Mouse (Mus musculus) liver, embryonic 13.5 days (tissue): ENCODE data around the gene Gm44790. TPM values are rescaled to one million over a fixed set of nuclear protein-coding genes. Genes with fewer than 3 reads are reported as not detected.
A peak's percentile ranks its signal among the peaks of the same experiment; 100 is the strongest.
"Not testable (repeated sequence)": the region's sequence is repeated elsewhere in the genome, so short reads cannot be mapped to it uniquely, and the experiment has no call there.

Experiments used
- ATAC-seq: fragments of 200-750 bp; cut with Nextera tagmentation; 2 replicates; pipeline ENCODE4 v1.8.0; 2017; ENCODE audit warnings: low read depth, mild to moderate bottlenecking, moderate number of reproducible peaks, moderate library complexity
- DNase-seq: peaks from one replicate; pipeline ENCODE4 v3.0.0; 2022
- H3K27ac ChIP-seq: fragments of 300-500 bp; sonication (generic); 2 replicates; pipeline ENCODE4 v1.5.1; 2015; ENCODE audit warnings: moderate library complexity, mild to moderate bottlenecking, inconsistent platforms
- H3K27me3 ChIP-seq: fragments of 300-500 bp; sonication (generic); 2 replicates; pipeline ENCODE4 v1.6.1; 2015; ENCODE audit warnings: mild to moderate bottlenecking, inconsistent platforms
- H3K36me3 ChIP-seq: fragments of 300-500 bp; sonication (generic); 2 replicates; pipeline ENCODE4 v1.6.1; 2015; ENCODE audit warnings: mild to moderate bottlenecking, inconsistent platforms
- H3K4me1 ChIP-seq: fragments of 300-500 bp; sonication (generic); replicated peaks from 2 replicates; pipeline ENCODE4 v1.6.1; 2015; ENCODE audit warnings: inconsistent platforms
- H3K4me2 ChIP-seq: fragments of 300-500 bp; sonication (generic); 2 replicates; pipeline ENCODE4 v1.6.1; 2015; ENCODE audit warnings: inconsistent platforms, mild to moderate bottlenecking, moderate library complexity
- H3K4me3 ChIP-seq: fragments of 300-500 bp; sonication (generic); replicated peaks from 2 replicates; pipeline ENCODE4 v1.5.1; 2015; ENCODE audit warnings: mild to moderate bottlenecking, inconsistent platforms
- H3K9ac ChIP-seq: fragments of 300-500 bp; sonication (generic); 2 replicates; pipeline ENCODE4 v1.6.1; 2015; ENCODE audit warnings: mild to moderate bottlenecking, inconsistent platforms
- H3K9me3 ChIP-seq: fragments of 300-500 bp; sonication (generic); replicated peaks from 2 replicates; pipeline ENCODE4 v1.6.1; 2016; ENCODE audit warnings: inconsistent platforms
- WGBS: fragments of 180-500 bp; shearing (Covaris S2); methylation state at CpG from one replicate; pipeline ENCODE4 v1.1.7; 2015; ENCODE audit not compliant: insufficient replicate concordance; 5-methylcytosine and 5-hydroxymethylcytosine counted together
- polyA plus RNA-seq: library from polyadenylated mRNA; unstranded; fragments of >200 nt; fragmentation: Nextera tagmentation; extraction: Ambion mirVana; gene quantifications from 2 replicates; pipeline ENCODE4 v1.2.1, GENCODE M21; 2015

Gene Gm44790
- not detected in 2 replicates for polyA plus RNA-seq

DNA sequence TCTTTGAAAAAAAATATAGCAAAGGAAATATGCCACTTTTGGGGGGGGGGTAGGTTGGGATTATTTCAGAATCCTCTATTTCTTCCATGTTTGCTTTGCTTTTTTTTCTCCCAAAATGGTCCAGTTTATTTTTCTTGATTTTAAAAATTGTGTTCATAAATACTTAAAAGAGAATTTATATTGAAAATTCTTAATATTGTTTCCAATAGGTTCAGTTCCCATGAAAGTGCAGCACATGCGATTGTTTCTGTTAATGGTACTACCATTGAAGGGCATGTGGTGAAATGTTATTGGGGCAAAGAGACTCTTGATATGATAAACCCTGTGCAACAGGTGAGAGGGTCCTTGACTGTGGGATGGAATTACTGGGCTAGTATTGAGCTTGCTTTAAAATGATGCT lies at the start of gene Gm44790:
Gene Gm44790 (plus strand): TSS at position 301 of the 400 bp plus-strand sequence.
- DNase-seq = no peak
- WGBS = 88% methylated on average over 1 of the region's 1 CpGs
- no peaks in the 10 kb centered on the region for H3K27me3 ChIP-seq
- ATAC-seq = no peak
- no peaks in the 10 kb centered on the region for H3K4me1 ChIP-seq
- H3K4me3 ChIP-seq = no peak within 1 kb of the TSS
- H3K9me3 ChIP-seq = no peaks in the 10 kb centered on the region
- no peak within 1 kb of the TSS for H3K9ac ChIP-seq
- no peak within 1 kb of the TSS for H3K4me2 ChIP-seq
- H3K27ac ChIP-seq = no peak within 1 kb of the TSS
- peaks cover 54% of the 10 kb centered on the region for H3K36me3 ChIP-seq

GRCm38 (mm10) chr6:86378341-86378740 lies 48.1 kb upstream of the Gm44790 start:
- DNase-seq = no peak
- no peaks in the 10 kb centered on the region for H3K9me3 ChIP-seq
- 82% methylated on average over 3 of the region's 3 CpGs for WGBS
- H3K4me2 ChIP-seq = no peak overlapping the region
- H3K9ac ChIP-seq = no peak overlapping the region
- ATAC-seq = no peak
- H3K36me3 ChIP-seq = peaks cover 61% of the 10 kb centered on the region
- H3K27me3 ChIP-seq = no peaks in the 10 kb centered on the region
- no peak overlapping the region for H3K4me3 ChIP-seq
- H3K27ac ChIP-seq = no peak overlapping the region
- H3K4me1 ChIP-seq = peaks cover 4% of the 10 kb centered on the region

- not testable (repeated sequence) for DNase-seq, H3K9ac ChIP-seq, H3K9me3 ChIP-seq, H3K4me2 ChIP-seq, H3K27ac ChIP-seq, H3K4me3 ChIP-seq, H3K27me3 ChIP-seq
- Histone ChIP-seq H3K36me3 (peaks cover 45% of the 10 kb centered on the region), H3K4me1 (peaks cover 14% of the 10 kb centered on the region)
- 55% methylated on average over 8 of the region's 8 CpGs for WGBS
- peak; percentile 37; the same call in 1 of the 2 replicates for ATAC-seq
These were observed 46.3 kb upstream of the Gm44790 start for GRCm38 (mm10) chr6:86380112-86380511.

DNA sequence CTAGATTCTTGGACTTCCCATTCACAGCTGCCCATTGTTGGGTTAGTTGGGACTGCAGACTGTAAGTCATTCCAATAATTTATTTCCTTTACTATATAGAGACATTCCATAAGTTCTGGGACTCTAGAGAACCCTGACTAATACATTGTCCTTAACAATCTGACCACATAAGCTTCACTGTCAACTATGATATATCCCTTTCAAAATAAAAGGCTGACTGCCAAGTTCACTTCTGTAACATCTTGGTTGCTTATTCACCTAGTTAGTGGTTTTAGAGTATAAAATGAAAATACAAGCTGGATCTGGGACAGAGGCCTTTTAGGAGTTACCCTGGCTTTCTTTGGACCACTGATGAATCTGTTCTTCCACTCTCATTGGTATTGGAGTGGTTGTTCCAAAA lies 43.9 kb upstream of the Gm44790 start:
- Histone ChIP-seq H3K36me3 (peaks cover 31% of the 10 kb centered on the region), H3K9me3 (no peaks in the 10 kb centered on the region), H3K4me3 (no peak overlapping the region), H3K4me2 (no peak overlapping the region), H3K27me3 (no peaks in the 10 kb centered on the region), H3K9ac (no peak overlapping the region), H3K27ac (no peak overlapping the region), H3K4me1 (peaks cover 19% of the 10 kb centered on the region)
- ATAC-seq = no peak
- no peak for DNase-seq

DNA sequence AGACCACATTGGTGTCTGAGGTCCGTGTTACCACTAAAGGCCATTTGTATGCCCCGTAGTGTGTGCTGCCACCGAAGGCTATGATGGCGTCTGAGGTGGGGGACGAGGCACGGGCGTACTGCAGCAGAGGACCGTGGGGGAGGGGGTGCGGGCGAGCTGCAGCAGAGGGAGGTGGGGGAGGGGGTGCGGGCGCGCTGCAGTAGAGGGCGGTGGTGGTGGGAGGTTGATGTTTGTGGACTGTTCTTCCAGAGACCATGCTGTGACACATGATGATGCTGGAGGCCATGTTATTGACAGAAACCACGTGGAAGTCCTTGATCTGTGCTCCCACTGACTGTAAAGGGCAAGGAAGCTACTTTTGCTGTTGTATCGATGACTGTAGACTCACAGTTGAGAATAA lies 43.1 kb upstream of the Gm44790 start:
- ATAC-seq = peak; percentile 21; the same call in 1 of the 2 replicates
- Histone ChIP-seq H3K4me1 (peaks cover 22% of the 10 kb centered on the region), H3K4me3 (no peak overlapping the region), H3K27me3 (no peaks in the 10 kb centered on the region), H3K9ac (no peak overlapping the region), H3K27ac (no peak overlapping the region), H3K4me2 (no peak overlapping the region), H3K9me3 (no peaks in the 10 kb centered on the region), H3K36me3 (peaks cover 31% of the 10 kb centered on the region)
- no peak for DNase-seq
- 34% methylated on average over 16 of the region's 16 CpGs for WGBS

DNA sequence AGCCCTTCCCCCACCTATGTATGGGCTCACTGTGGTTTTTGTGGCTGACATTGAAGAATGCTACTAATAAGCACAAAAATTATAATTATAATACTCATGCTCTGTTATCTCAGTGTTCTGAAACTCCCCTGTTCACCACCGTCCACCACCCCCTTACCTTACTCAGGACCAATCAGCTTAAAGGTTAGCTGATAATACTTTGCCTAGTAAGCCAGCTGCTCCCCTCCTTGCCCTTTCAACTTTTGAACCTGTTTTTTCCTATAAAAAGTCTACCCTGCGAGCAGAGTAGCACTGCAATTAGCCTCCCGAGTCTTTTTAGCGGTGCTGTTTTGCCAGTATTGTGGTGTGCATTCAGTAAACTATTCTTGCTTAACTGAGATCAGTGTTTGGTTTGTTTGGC lies 41.8 kb upstream of the Gm44790 start:
- no peak overlapping the region for H3K9ac ChIP-seq
- H3K4me1 ChIP-seq = peaks cover 25% of the 10 kb centered on the region
- no peak overlapping the region for H3K4me3 ChIP-seq
- no peaks in the 10 kb centered on the region for H3K9me3 ChIP-seq
- no peak overlapping the region for H3K4me2 ChIP-seq
- H3K27me3 ChIP-seq = no peaks in the 10 kb centered on the region
- H3K27ac ChIP-seq = peak overlapping the region; percentile 56
- peaks cover 31% of the 10 kb centered on the region for H3K36me3 ChIP-seq
- 47% methylated on average over 4 of the region's 4 CpGs for WGBS
- ATAC-seq (peak; percentile 28; the same call in 1 of the 2 replicates), DNase-seq (no peak)

GRCm38 (mm10) chr6:86385362-86386104 lies 40.9 kb upstream of the Gm44790 start:
- Histone ChIP-seq H3K4me3 (no peak overlapping the region), H3K4me1 (peaks cover 25% of the 10 kb centered on the region), H3K9ac (no peak overlapping the region), H3K4me2 (no peak overlapping the region), H3K27me3 (no peaks in the 10 kb centered on the region), H3K9me3 (no peaks in the 10 kb centered on the region), H3K36me3 (peaks cover 38% of the 10 kb centered on the region), H3K27ac (peak overlapping the region; percentile 56)
- WGBS = 67% methylated on average over 5 of the region's 5 CpGs
- ATAC-seq (peak; percentile 56), DNase-seq (no peak)

DNA sequence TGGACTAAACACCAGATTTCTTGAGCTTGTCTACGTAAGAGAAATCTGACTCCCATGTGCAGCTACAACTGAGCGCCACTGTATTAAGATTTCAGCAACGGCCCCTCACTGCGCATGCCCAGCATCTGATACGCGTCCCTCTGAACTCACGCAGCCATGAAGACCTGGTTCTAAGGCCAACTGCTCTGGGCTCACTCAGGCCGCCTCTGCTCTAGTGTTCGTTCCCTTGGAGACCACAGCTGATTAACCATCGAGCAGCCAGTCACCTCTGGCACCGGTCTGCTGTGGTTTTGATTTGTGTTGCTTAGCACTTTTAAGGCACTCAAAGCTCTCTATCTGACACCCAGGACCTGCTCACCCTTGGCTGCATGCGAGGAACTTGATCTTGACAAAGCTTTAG lies 39.1 kb upstream of the Gm44790 start:
- Histone ChIP-seq H3K36me3 (peaks cover 56% of the 10 kb centered on the region), H3K9me3 (no peaks in the 10 kb centered on the region), H3K4me3 (no peak overlapping the region), H3K9ac (no peak overlapping the region), H3K27me3 (no peaks in the 10 kb centered on the region), H3K27ac (no peak overlapping the region), H3K4me1 (peaks cover 25% of the 10 kb centered on the region), H3K4me2 (no peak overlapping the region)
- ATAC-seq (no peak), DNase-seq (no peak)
- WGBS = 78% methylated on average over 12 of the region's 12 CpGs

GRCm38 (mm10) chr6:86388461-86388860 lies 38.0 kb upstream of the Gm44790 start:
- Histone ChIP-seq H3K36me3 (peaks cover 62% of the 10 kb centered on the region), H3K4me2 (no peak overlapping the region), H3K9ac (no peak overlapping the region), H3K27ac (no peak overlapping the region), H3K4me3 (no peak overlapping the region), H3K4me1 (peaks cover 26% of the 10 kb centered on the region), H3K9me3 (no peaks in the 10 kb centered on the region), H3K27me3 (no peaks in the 10 kb centered on the region)
- ATAC-seq = no peak
- no peak for DNase-seq
- 79% methylated on average over 18 of the region's 18 CpGs for WGBS

DNA sequence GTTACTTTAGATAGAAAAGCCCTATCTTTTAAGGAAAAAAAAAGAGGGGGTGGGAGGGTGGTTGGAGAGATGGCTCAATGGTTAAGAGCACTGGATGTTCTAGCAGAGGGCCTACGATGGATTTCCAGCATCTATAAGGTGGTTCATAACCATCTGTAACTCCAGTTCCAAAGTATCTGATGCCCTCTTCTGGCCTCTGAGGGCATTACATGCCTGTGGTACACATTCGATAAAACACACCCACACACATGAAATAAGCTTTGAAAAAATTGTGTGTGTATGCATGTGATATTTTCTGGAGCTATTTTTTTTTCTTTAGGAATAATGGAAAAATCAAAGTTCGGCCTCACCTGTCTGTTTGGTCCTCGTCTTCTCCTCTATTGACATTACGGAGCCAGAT lies 35.1 kb upstream of the Gm44790 start:
- Histone ChIP-seq H3K4me3 (no peak overlapping the region), H3K27ac (no peak overlapping the region), H3K9me3 (no peaks in the 10 kb centered on the region), H3K27me3 (no peaks in the 10 kb centered on the region), H3K9ac (no peak overlapping the region), H3K36me3 (peaks cover 68% of the 10 kb centered on the region), H3K4me1 (peaks cover 34% of the 10 kb centered on the region), H3K4me2 (no peak overlapping the region)
- ATAC-seq (no peak), DNase-seq (no peak)
- 87% methylated on average over 5 of the region's 5 CpGs for WGBS

- Histone ChIP-seq H3K27ac (no peak overlapping the region), H3K9ac (no peak overlapping the region), H3K4me1 (peaks cover 48% of the 10 kb centered on the region), H3K4me3 (no peak overlapping the region), H3K4me2 (no peak overlapping the region), H3K27me3 (no peaks in the 10 kb centered on the region), H3K36me3 (peaks cover 56% of the 10 kb centered on the region), H3K9me3 (no peaks in the 10 kb centered on the region)
- ATAC-seq (no peak), DNase-seq (no peak)
- WGBS = 80% methylated on average over 1 of the region's 1 CpGs
These were observed 33.3 kb upstream of the Gm44790 start for GRCm38 (mm10) chr6:86393187-86393586.

GRCm38 (mm10) chr6:86394078-86394720 lies 32.3 kb upstream of the Gm44790 start:
- no peak overlapping the region for H3K27ac ChIP-seq
- no peak overlapping the region for H3K9ac ChIP-seq
- DNase-seq = no peak
- H3K27me3 ChIP-seq = no peaks in the 10 kb centered on the region
- H3K4me1 ChIP-seq = peaks cover 43% of the 10 kb centered on the region
- H3K4me3 ChIP-seq = no peak overlapping the region
- no peak for ATAC-seq
- peaks cover 46% of the 10 kb centered on the region for H3K36me3 ChIP-seq
- H3K9me3 ChIP-seq = no peaks in the 10 kb centered on the region
- 79% methylated on average over 17 of the region's 17 CpGs for WGBS
- H3K4me2 ChIP-seq = no peak overlapping the region
